Mouse (Mus musculus) R1 (cell line): ENCODE data around the gene Smad3.

Source experiments
- DNase-seq: peaks from one replicate; pipeline ENCODE4 v3.0.0-alpha.2; 2018; ENCODE audit warnings: low read depth, low spot score

Smad3 gene

GRCm38 (mm10) chr9:63745821-63746632, 11.8 kb downstream of the Smad3 start:
- no peak for DNase-seq

GRCm38 (mm10) chr9:63744595-63744994, 13.2 kb downstream of the Smad3 start:
- DNase-seq, result no peak

GRCm38 (mm10) chr9:63743775-63744174, 14.0 kb downstream of the Smad3 start:
- no peak for DNase-seq

- DNase-seq, result peak; percentile 46
Measured at GRCm38 (mm10) chr9:63742887-63743660, 14.7 kb downstream of the Smad3 start.

- DNase-seq, result no peak
Measured at GRCm38 (mm10) chr9:63742318-63742717, 15.5 kb downstream of the Smad3 start.

- DNase-seq, result peak; percentile 79
Measured at GRCm38 (mm10) chr9:63741792-63742191, 16.0 kb downstream of the Smad3 start.

GRCm38 (mm10) chr9:63740320-63740841, 17.4 kb downstream of the Smad3 start:
- no peak for DNase-seq

- no peak for DNase-seq
Measured at GRCm38 (mm10) chr9:63738830-63739229, 19.0 kb downstream of the Smad3 start.

GRCm38 (mm10) chr9:63738086-63738701, 19.6 kb downstream of the Smad3 start:
- DNase-seq, result no peak

GRCm38 (mm10) chr9:63737426-63737931, 20.3 kb downstream of the Smad3 start:
- DNase-seq, result no peak

GRCm38 (mm10) chr9:63734261-63734660, 23.5 kb downstream of the Smad3 start:
- no peak for DNase-seq

- no peak for DNase-seq
Measured at GRCm38 (mm10) chr9:63732700-63733099, 25.1 kb downstream of the Smad3 start.

- DNase-seq, result no peak
Measured at GRCm38 (mm10) chr9:63731114-63731828, 26.5 kb downstream of the Smad3 start.

GRCm38 (mm10) chr9:63728969-63729368, 28.8 kb downstream of the Smad3 start:
- no peak for DNase-seq

- no peak for DNase-seq
Measured at GRCm38 (mm10) chr9:63727070-63727469, 30.7 kb downstream of the Smad3 start.

GRCm38 (mm10) chr9:63726088-63727010, 31.4 kb downstream of the Smad3 start:
- DNase-seq, result no peak

- DNase-seq, result no peak
Measured at GRCm38 (mm10) chr9:63724750-63725149, 33.0 kb downstream of the Smad3 start.

GRCm38 (mm10) chr9:63722918-63723317, 34.9 kb downstream of the Smad3 start:
- no peak for DNase-seq

GRCm38 (mm10) chr9:63722350-63722749, 35.4 kb downstream of the Smad3 start:
- DNase-seq, result no peak
